Mouse (Mus musculus) hindbrain, postnatal 0 days (tissue): Measurements from ENCODE around the gene Apobec3. TPM values are rescaled to one million over a fixed set of nuclear protein-coding genes. Genes with fewer than 3 reads are reported as not detected.
"Not testable (repeated sequence)": the region's sequence is repeated elsewhere in the genome, so short reads cannot be mapped to it uniquely, and the experiment has no call there.

Experiments used
- ATAC-seq: fragments of 200-750 bp; cut with Nextera tagmentation; 2 replicates; pipeline ENCODE4 v1.8.0; 2017; ENCODE audit warnings: mild to moderate bottlenecking, moderate TSS enrichment, moderate library complexity
- DNase-seq: peaks from one replicate; pipeline ENCODE4 v3.0.0-alpha.2; 2015; ENCODE audit warnings: low spot score
- H3K27ac ChIP-seq: fragments of 300-500 bp; sonication (generic); 2 replicates; pipeline ENCODE4 v1.5.1; 2014; ENCODE audit warnings: mild to moderate bottlenecking
- H3K27me3 ChIP-seq: fragments of 300-500 bp; sonication (generic); 2 replicates; pipeline ENCODE4 v1.6.1; 2014; ENCODE audit warnings: low read length, mixed read lengths; ENCODE audit not compliant: insufficient read depth
- H3K36me3 ChIP-seq: fragments of 300-500 bp; sonication (generic); 2 replicates; pipeline ENCODE4 v1.6.1; 2014; ENCODE audit warnings: low read length, mixed read lengths; ENCODE audit not compliant: insufficient read depth
- H3K4me1 ChIP-seq: fragments of 300-500 bp; sonication (generic); 2 replicates; pipeline ENCODE4 v1.6.1; 2014; ENCODE audit warnings: antibody characterized with exemption, low read length, mixed read lengths; ENCODE audit not compliant: insufficient read depth
- H3K4me2 ChIP-seq: fragments of 300-500 bp; sonication (generic); 2 replicates; pipeline ENCODE4 v1.6.1; 2014; ENCODE audit warnings: low read depth, mild to moderate bottlenecking, low read length, moderate library complexity, mixed read lengths
- H3K4me3 ChIP-seq: fragments of 300-500 bp; sonication (generic); 2 replicates; pipeline ENCODE4 v1.5.1; 2014; ENCODE audit warnings: low read length
- H3K9ac ChIP-seq: fragments of 300-500 bp; sonication (generic); replicated peaks from 2 replicates; pipeline ENCODE4 v1.6.1; 2014; ENCODE audit warnings: mild to moderate bottlenecking, low read length, moderate library complexity, mixed read lengths
- H3K9me3 ChIP-seq: fragments of 300-500 bp; sonication (generic); 2 replicates; pipeline ENCODE4 v1.6.1; 2016; ENCODE audit warnings: low read length, mixed read lengths
- CTCF ChIP-seq: IDR thresholded peaks from 2 replicates; pipeline ENCODE4 v1.5.1; 2016; ENCODE audit warnings: antibody characterized with exemption, control low read depth, low read depth
- WGBS: fragments of 180-500 bp; shearing (Covaris S2); extraction: QIAGEN DNeasy Blood & Tissue Kit; methylation state at CpG from one replicate; pipeline ENCODE4 v1.1.7; 2014; 5-methylcytosine and 5-hydroxymethylcytosine counted together
- polyA plus RNA-seq: library from polyadenylated mRNA; unstranded; fragments of >200 nt; fragmentation: Nextera tagmentation; extraction: Ambion mirVana; gene quantifications from 2 replicates; pipeline ENCODE4 v1.2.1, GENCODE M21; 2015
- total RNA-seq: library from RNA; depleted of rRNA; stranded (reverse); fragments of >200 nt; gene quantifications from 2 replicates; pipeline ENCODE4 v1.2.3, GENCODE M21; 2014

The Apobec3 gene
- total and polyA plus RNA-seq, 2 experiments from 2014 or later = 3.5 to 3.9 TPM

- H3K9ac ChIP-seq = no peak overlapping the region
- H3K27ac ChIP-seq = no peak overlapping the region
- H3K27me3 ChIP-seq = no peaks in the 10 kb centered on the region
- ATAC-seq (no peak), DNase-seq (no peak)
- H3K4me3 ChIP-seq = no peak overlapping the region
- no peak overlapping the region for H3K4me2 ChIP-seq
- WGBS = 74% methylated on average over 3 of the region's 3 CpGs
- H3K4me1 ChIP-seq = no peaks in the 10 kb centered on the region; the same call in 1 of the 2 replicates
- H3K9me3 ChIP-seq = no peaks in the 10 kb centered on the region
- no peak for TF ChIP-seq CTCF
- no peaks in the 10 kb centered on the region for H3K36me3 ChIP-seq
Observed at GRCm38 (mm10) chr15:79893824-79894123, 2.3 kb downstream of the Apobec3 start.

DNA sequence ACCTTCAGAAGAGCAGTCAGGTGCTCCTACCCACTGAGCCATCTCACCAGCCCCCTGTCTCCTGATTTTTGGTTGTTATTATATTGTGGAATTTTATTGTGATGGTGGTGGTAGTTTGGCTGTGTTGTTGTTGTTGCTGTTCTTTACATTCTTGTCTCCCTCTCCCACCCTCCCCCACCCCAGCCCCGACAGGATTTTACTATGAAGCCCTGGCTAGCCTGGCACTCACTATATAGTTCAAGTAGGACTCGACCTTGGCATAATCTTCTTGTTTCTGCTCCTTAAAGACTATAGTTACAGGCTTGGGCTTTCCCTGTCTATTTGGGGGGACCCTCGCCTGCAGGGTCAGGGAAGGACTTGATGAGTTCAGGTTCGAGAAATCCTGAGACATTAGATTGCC is 2.9 kb downstream of the Apobec3 start:
- Histone ChIP-seq H3K27ac (no peak overlapping the region), H3K36me3 (no peaks in the 10 kb centered on the region), H3K9ac (no peak overlapping the region), H3K27me3 (no peaks in the 10 kb centered on the region), H3K4me2 (no peak overlapping the region), H3K4me1 (no peaks in the 10 kb centered on the region; the same call in 1 of the 2 replicates), H3K9me3 (no peaks in the 10 kb centered on the region), H3K4me3 (no peak overlapping the region)
- no peak for TF ChIP-seq CTCF
- ATAC-seq (no peak), DNase-seq (no peak)
- whole genome bisulfite sequencing = 81% methylated on average over 4 of the region's 4 CpGs

DNA sequence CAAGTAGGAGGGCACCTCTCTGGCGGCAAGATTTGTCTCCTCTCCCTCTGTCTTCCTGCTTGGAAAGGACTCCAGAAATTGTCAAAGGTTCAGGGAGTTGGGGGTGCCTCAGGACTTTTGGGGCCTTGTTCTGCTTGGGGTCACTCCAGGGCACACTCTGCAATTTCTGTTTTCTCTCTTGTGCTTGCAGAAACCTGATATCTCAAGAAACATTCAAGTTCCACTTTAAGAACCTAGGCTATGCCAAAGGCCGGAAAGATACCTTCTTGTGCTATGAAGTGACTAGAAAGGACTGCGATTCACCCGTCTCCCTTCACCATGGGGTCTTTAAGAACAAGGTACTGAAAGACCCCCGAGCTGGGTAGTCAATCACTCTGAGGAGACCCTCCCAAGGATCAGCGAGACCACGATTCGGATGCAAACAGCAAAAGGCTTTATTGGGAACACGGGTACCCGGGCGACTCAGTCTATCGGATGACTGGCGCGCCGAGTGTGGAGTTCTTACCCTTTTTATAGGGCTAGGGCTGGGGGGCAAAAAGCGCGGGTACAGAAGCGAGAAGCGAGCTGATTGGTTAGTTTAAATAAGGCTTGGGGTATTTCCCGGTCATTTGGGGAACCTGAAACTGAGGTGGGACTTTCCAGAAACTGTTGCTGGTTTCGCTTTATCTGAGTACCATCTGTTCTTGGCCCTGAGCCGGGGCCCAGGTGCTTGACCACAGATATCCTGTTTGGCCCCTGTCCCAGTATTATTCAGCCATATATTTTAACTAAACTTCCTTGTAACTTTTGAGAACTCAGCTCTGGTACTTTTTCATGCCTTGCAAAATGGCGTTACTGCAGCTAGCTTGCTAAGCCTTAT is 4.0 kb downstream of the Apobec3 start:
- H3K27ac ChIP-seq, H3K36me3 ChIP-seq, H3K4me1 ChIP-seq, DNase-seq, H3K9me3 ChIP-seq, H3K4me3 ChIP-seq, ATAC-seq, H3K27me3 ChIP-seq, H3K4me2 ChIP-seq, H3K9ac ChIP-seq: not testable (repeated sequence)
- 90% methylated on average over 10 of the region's 23 CpGs for WGBS

GRCm38 (mm10) chr15:79896080-79896725 is 4.7 kb downstream of the Apobec3 start:
- TF ChIP-seq CTCF = no peak
- Histone ChIP-seq H3K9me3 (no peaks in the 10 kb centered on the region), H3K27me3 (no peaks in the 10 kb centered on the region), H3K4me2 (no peak overlapping the region), H3K36me3 (no peaks in the 10 kb centered on the region), H3K4me1 (no peaks in the 10 kb centered on the region; the same call in 1 of the 2 replicates), H3K4me3 (no peak overlapping the region), H3K9ac (no peak overlapping the region), H3K27ac (no peak overlapping the region)
- WGBS = 84% methylated on average over 9 of the region's 9 CpGs
- ATAC-seq = no peak
- no peak for DNase-seq

- TF ChIP-seq CTCF = no peak
- Histone ChIP-seq H3K27ac (no peak overlapping the region), H3K4me3 (no peak overlapping the region), H3K9me3 (no peaks in the 10 kb centered on the region), H3K9ac (no peak overlapping the region), H3K27me3 (no peaks in the 10 kb centered on the region), H3K36me3 (no peaks in the 10 kb centered on the region), H3K4me2 (no peak overlapping the region), H3K4me1 (no peaks in the 10 kb centered on the region)
- 87% methylated on average over 5 of the region's 5 CpGs for WGBS
- ATAC-seq (no peak), DNase-seq (no peak)
Observed at GRCm38 (mm10) chr15:79898988-79899387, 7.5 kb downstream of the Apobec3 start.

- no peak overlapping the region for H3K27ac ChIP-seq
- H3K4me1 ChIP-seq = no peaks in the 10 kb centered on the region
- ATAC-seq (no peak), DNase-seq (no peak)
- no peak overlapping the region for H3K9ac ChIP-seq
- 87% methylated on average over 6 of the region's 6 CpGs for WGBS
- no peaks in the 10 kb centered on the region for H3K27me3 ChIP-seq
- no peak for TF ChIP-seq CTCF
- no peak overlapping the region for H3K4me3 ChIP-seq
- no peak overlapping the region for H3K4me2 ChIP-seq
- no peaks in the 10 kb centered on the region for H3K9me3 ChIP-seq
- H3K36me3 ChIP-seq = no peaks in the 10 kb centered on the region
Observed at GRCm38 (mm10) chr15:79899828-79900510, 8.5 kb downstream of the Apobec3 start.

- Histone ChIP-seq H3K4me3 (no peak overlapping the region), H3K9ac (no peak overlapping the region), H3K4me2 (no peak overlapping the region), H3K36me3 (no peaks in the 10 kb centered on the region), H3K27ac (no peak overlapping the region), H3K4me1 (no peaks in the 10 kb centered on the region), H3K9me3 (no peaks in the 10 kb centered on the region), H3K27me3 (no peaks in the 10 kb centered on the region)
- DNase-seq (no peak), ATAC-seq (no peak)
- TF ChIP-seq CTCF = no peak
- WGBS = 69% methylated on average over 7 of the region's 7 CpGs
Observed at GRCm38 (mm10) chr15:79900751-79901150, 9.3 kb downstream of the Apobec3 start.
